Mouse (Mus musculus) naive thymus-derived CD4-positive, alpha-beta T cell, adult 2 months (primary cell): ENCODE results near the gene Zzz3.
A peak's percentile ranks its signal among the peaks of the same experiment; 100 is the strongest.

Experiments used
- DNase-seq: peaks from one replicate; pipeline ENCODE4 v3.0.0-alpha.2; 2011; ENCODE audit warnings: low read depth

The Zzz3 gene

GRCm38 (mm10) chr3:152467312-152467711 lies 72.0 kb downstream of the Zzz3 start:
- DNase-seq = no peak

DNA sequence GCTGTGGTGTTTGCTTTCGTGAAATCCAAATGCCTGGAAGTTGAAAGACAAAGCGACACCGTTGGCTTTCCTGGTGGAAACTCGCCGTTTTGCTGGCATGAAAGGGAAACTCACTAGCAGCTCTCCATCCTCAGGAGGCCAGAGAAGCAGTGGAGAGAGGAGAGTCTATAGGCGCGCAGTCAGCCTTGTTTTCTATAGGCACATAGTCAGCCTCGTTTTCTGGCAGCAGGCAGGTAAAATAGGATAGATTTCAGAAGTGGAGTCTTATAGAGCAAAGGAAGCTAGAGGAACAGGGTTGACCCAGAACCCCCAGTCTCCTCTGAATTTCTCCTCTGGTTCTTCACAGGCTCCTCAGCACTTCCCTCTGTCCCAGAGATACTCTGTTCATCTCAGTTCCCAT lies 72.8 kb downstream of the Zzz3 start:
- DNase-seq = no peak

DNA sequence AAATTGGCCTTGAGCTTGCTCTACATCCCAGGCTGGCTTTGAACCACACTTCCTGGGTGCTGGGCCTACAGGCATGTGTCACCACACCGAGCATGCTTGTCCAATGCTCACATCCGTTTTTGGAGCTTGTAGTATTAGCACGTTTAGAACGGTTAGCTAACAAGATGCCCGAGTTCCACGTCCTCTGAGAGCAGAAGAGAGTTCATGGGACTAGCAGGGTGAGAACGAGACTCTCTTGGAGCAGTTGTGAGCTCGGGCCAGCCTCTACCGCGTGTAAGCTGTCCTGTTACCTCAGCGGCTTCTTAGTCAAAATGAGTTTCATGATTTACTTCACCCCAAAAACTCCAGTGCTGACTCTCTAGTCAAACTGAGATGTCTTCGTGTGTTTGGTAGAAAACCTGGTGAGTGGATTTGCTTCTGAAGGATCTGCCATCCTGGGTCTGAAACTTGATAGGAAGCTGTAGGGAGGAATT lies 73.3 kb downstream of the Zzz3 start:
- no peak for DNase-seq

DNA sequence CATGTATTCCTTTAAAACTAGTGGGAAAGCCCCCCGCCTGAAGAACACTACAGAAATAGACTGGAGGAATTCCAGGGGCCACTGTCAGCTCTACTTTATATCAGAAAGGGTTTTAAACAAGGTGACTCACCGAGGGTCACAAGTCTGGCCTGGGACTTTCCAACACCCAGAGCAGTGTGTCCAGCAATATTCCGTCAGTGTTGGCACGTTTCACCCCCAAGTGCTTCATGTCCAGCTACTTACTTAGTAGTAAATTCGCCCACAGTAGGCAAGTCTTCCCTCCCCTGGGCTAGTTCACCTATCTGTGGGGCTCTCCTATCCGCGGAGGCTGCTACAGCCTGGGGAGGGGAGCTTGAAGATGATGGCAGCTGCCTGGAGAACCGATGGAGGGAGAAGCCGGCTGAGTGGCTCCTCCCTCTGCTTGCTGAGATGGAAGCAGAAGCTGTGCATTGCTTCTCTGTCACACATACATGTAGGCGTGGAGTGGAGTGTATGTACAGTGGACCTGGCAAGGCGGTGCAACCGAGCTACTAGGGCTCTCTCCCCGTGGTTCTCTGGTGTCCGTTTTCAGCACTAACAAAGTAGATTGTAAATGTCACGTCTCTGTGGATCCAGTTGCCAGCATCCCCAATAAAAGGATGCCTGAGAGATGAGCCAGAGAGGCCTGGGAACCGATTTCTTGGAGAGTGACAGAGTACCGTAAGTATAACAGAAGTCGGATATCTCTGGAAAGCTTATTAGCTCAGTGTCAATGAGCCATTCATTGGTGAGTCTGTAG lies 74.3 kb downstream of the Zzz3 start:
- no peak for DNase-seq

DNA sequence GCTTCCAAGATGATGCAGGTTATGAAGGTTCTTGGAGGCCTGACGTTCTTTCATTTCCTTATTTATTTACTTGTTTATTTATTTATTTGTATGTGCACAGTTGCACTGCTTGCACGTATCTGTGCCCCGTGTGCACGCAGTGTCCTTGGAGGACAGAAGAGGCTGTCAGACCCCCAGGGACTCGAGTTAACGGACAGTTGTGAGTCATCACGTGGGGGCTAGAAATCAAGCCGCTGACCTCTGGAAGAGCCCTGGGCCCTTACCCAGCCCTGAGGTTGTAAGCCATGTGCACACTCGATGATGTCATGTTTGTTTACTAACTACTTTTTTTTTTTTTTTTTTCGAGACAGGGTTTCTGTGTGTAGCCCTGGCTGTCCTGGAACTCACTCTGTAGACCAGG lies 75.1 kb downstream of the Zzz3 start:
- no peak for DNase-seq

GRCm38 (mm10) chr3:152472676-152473075 lies 77.4 kb downstream of the Zzz3 start:
- DNase-seq = no peak

GRCm38 (mm10) chr3:152474582-152475277 lies 79.5 kb downstream of the Zzz3 start:
- peak; percentile 76 for DNase-seq

DNA sequence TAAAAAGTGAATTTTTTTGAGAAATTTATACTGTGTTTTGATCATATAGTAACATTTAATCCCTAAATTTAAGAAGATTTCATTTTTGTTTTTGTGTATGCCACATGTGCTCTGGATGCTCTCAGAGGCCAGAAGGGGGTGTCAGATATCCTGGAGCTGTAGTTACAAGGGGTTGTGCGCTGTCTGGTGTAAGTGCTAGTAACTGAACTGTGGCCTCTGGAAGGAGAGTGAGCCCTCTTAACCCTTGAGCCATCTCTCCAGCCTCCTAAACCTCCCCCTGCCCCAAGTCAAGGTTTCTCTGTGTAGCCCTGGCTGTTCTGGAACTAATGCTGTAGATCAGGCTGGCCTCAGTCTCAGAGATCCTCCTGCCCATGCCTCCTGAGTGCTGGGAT lies 80.0 kb downstream of the Zzz3 start:
- DNase-seq = no peak

GRCm38 (mm10) chr3:152475894-152476293 lies 80.6 kb downstream of the Zzz3 start:
- no peak for DNase-seq

DNA sequence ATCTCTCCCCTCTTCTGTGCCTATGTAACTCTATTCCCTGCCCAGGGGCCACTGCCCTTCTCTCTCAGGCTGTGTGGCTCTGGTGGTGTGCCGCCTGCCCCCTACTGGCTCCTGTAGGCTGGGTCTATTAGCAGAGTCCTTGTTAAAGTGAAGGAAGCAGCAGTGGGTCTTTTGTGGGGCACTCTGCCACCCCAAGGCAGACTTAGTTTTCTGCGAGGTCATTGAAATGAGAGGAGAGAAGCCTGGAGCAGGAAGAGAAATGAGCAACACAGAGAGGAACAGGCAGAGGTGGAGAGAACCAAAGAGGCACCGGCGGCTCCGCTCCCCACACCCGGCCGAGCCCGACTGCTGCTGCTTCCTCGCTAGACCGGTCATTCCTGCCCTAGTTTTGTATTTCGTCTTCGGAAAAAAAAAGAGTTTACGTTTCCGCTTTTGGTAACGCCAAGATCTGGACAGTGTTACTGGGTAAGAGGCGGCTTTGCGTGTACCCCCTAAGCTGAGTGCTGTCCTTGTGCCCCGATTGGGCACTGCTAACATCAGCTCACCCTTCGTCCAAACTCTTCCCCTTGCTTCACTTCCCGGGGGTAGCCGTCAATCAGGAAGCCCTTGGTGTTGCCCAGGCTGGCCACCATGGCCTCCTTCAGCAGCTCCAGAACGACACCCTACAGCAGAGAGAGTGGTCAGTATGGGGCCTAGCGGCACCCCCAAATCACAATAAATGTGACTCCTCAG lies 82.7 kb downstream of the Zzz3 start:
- DNase-seq = peak; percentile 75

- DNase-seq = peak; percentile 78
These were observed 83.5 kb downstream of the Zzz3 start for GRCm38 (mm10) chr3:152478599-152479435.

- DNase-seq = no peak
These were observed 85.1 kb downstream of the Zzz3 start for GRCm38 (mm10) chr3:152480336-152480735.

- DNase-seq = no peak
These were observed 86.9 kb downstream of the Zzz3 start for GRCm38 (mm10) chr3:152482182-152482581.

GRCm38 (mm10) chr3:152483800-152484199 lies 88.5 kb downstream of the Zzz3 start:
- no peak for DNase-seq

DNA sequence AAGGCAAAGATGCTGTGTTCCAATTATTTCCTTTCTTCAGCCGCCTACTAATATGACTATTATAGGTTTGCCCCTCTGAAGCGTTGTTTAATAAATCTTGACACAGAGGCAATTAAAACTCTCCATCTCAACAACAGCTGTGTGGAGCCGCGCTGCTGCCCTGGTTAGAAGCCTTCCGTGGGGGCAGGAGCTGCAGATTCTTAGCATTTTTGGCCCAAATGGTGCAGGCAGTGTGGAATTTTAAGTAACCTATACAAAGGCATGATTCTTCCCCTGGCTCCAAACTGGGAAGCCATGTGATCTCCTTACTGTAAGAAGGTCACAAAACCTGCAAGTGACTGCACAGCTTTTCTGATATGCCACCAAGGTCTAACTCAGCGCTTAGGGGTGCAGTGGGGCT lies 88.9 kb downstream of the Zzz3 start:
- DNase-seq = no peak

GRCm38 (mm10) chr3:152488964-152489363 lies 93.7 kb downstream of the Zzz3 start:
- DNase-seq = no peak

DNA sequence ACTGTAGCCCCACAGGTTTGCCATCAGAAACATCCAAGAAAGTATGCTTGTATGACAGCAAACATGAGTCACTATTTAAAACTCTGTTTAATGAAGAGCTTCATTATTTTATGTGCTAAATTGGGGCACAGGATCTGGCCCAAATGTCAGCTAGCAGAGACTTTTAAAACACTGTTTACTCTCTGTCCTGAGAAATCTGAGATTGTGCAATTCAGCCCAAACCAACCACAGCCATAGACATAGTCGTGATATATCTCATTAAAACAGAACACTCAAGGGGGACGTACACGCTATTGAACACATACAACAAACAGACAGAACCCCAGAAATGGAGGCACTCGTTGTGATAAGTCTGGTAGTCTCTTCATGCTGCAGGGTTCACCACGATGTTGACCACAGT lies 95.2 kb downstream of the Zzz3 start:
- DNase-seq = no peak

DNA sequence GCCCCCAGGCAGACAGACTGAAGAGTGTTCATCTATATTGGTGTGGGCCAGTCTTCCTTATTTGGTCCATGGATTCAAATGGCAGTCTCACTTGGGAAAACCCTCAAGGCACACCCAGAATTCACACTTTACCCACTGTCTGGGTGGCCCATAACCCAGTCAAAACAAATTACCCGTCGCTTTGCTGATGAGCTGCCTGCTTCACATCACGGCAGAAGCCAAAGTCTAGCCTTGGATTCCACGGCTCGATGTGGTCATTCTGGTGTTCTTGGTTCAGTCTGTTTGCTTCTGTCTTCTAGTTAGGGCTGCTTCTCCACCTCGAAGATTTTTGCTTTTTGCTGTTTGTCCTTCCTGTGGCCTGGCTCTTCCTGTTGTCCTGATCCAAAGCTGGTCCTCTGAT lies 97.0 kb downstream of the Zzz3 start:
- DNase-seq = no peak

DNA sequence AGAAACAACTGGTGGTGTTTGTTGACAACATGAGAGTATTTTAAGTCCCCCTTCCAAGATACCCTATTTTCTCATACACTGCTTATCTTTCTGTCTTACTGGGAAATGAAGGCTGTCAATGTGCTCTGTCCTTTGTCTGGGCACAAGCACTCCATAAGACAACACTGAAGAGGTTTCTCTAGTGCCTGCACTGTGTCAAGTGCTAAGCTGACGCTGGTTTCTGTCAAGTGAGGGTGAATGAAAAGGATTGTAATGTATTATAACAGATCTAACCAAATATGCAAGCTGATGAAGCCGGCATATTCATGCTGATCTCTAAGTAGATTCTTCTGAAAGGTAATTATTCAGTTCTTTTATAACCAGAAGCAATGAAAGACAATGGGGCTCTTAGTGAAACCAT lies 98.5 kb downstream of the Zzz3 start:
- no peak for DNase-seq

- no peak for DNase-seq
These were observed 99.5 kb downstream of the Zzz3 start for GRCm38 (mm10) chr3:152494667-152495360.

DNA sequence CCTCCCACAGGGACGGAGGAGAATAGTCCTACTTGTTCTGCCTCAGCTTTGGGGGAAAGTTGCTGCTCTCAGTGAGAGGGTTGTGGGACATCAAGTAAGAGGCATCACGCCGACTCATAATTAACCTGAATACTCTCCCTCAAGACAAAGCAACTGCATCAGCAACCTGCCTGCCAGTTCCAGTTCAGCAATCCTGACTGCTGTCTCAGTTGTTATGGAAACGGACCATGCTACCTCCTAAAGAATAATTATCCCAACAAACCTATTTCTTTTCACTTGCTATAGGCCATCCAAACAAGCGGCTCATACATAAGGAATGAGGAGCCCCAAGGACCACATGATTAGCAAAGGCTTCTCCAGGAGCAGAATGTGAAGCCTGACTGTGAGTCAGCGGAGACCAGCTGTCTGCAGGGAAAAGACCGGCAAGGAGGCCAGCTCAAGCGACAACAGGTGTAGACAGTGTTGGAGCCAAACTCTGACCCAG lies 100.2 kb downstream of the Zzz3 start:
- DNase-seq = no peak
